Mouse (Mus musculus): Measurements from ENCODE around the gene Wdr5b. TPM values are rescaled to one million over a fixed set of nuclear protein-coding genes. Genes with fewer than 3 reads are reported as not detected.

The Wdr5b gene
- polyA plus RNA-seq, 1 experiment = 3.2 TPM

- H3K36me3 ChIP-seq (ENCODE audit: control insufficient read depth, insufficient read depth, low read length) = no peaks in the 10 kb centered on the region
- DNase-seq = no peak
- no peaks in the 10 kb centered on the region for H3K4me1 ChIP-seq (replicated peaks; ENCODE audit: control insufficient read depth, insufficient read depth, low read length)
- TF ChIP-seq POLR2A (IDR thresholded peaks at IDR 0.05; ENCODE audit: control insufficient read depth, extremely low read depth, insufficient read depth, low read length, poor library complexity) (no peak), CTCF (IDR thresholded peaks at IDR 0.05; ENCODE audit: borderline replicate concordance, control insufficient read depth, extremely low read depth, insufficient read depth, low read length, poor library complexity) (no peak)
- H3K4me3 ChIP-seq (ENCODE audit: control insufficient read depth, insufficient read depth, low read length) = no peak overlapping the region
- H3K27me3 ChIP-seq (ENCODE audit: control insufficient read depth, insufficient read depth, low read length) = no peaks in the 10 kb centered on the region
- no peak overlapping the region for H3K27ac ChIP-seq (ENCODE audit: control insufficient read depth, insufficient read depth, low read length)
- over 99% methylated on average over 3 of the region's 3 CpGs for WGBS
Observed at GRCm38 (mm10) chr16:36079916-36080315, 38.9 kb downstream of the Wdr5b start.

GRCm38 (mm10) chr16:36087846-36088245, 46.9 kb downstream of the Wdr5b start:
- no peak for TF ChIP-seq POLR2A (IDR thresholded peaks at IDR 0.05; ENCODE audit: control insufficient read depth, extremely low read depth, insufficient read depth, low read length, poor library complexity)
- TF ChIP-seq CTCF (IDR thresholded peaks at IDR 0.05; ENCODE audit: borderline replicate concordance, control insufficient read depth, extremely low read depth, insufficient read depth, low read length, poor library complexity) = no peak
- Histone ChIP-seq H3K4me1 (replicated peaks; ENCODE audit: control insufficient read depth, insufficient read depth, low read length) (no peaks in the 10 kb centered on the region), H3K27ac (ENCODE audit: control insufficient read depth, insufficient read depth, low read length) (no peak overlapping the region), H3K4me3 (ENCODE audit: control insufficient read depth, insufficient read depth, low read length) (no peak overlapping the region), H3K36me3 (ENCODE audit: control insufficient read depth, insufficient read depth, low read length) (peaks cover 6% of the 10 kb centered on the region; the same call in 1 of the 2 replicates), H3K27me3 (ENCODE audit: control insufficient read depth, insufficient read depth, low read length) (no peaks in the 10 kb centered on the region)
- DNase-seq = no peak
- WGBS = 90% methylated on average over 4 of the region's 4 CpGs

GRCm38 (mm10) chr16:36089065-36089464, 48.1 kb downstream of the Wdr5b start:
- no peaks in the 10 kb centered on the region for H3K27me3 ChIP-seq (ENCODE audit: control insufficient read depth, insufficient read depth, low read length)
- no peaks in the 10 kb centered on the region for H3K4me1 ChIP-seq (replicated peaks; ENCODE audit: control insufficient read depth, insufficient read depth, low read length)
- H3K27ac ChIP-seq (ENCODE audit: control insufficient read depth, insufficient read depth, low read length) = no peak overlapping the region
- H3K4me3 ChIP-seq (ENCODE audit: control insufficient read depth, insufficient read depth, low read length) = no peak overlapping the region
- H3K36me3 ChIP-seq (ENCODE audit: control insufficient read depth, insufficient read depth, low read length) = peaks cover 6% of the 10 kb centered on the region; the same call in 1 of the 2 replicates
- TF ChIP-seq POLR2A (IDR thresholded peaks at IDR 0.05; ENCODE audit: control insufficient read depth, extremely low read depth, insufficient read depth, low read length, poor library complexity) = no peak
- no peak for TF ChIP-seq CTCF (IDR thresholded peaks at IDR 0.05; ENCODE audit: borderline replicate concordance, control insufficient read depth, extremely low read depth, insufficient read depth, low read length, poor library complexity)
- no peak for DNase-seq
- WGBS = 95% methylated on average over 7 of the region's 7 CpGs

- Histone ChIP-seq H3K27me3 (ENCODE audit: control insufficient read depth, insufficient read depth, low read length) (no peaks in the 10 kb centered on the region), H3K27ac (ENCODE audit: control insufficient read depth, insufficient read depth, low read length) (no peak overlapping the region)
Observed at GRCm38 (mm10) chr16:36089850-36090616, 49.0 kb downstream of the Wdr5b start.

GRCm38 (mm10) chr16:36090785-36091509, 50.0 kb downstream of the Wdr5b start:
- Histone ChIP-seq H3K36me3 (ENCODE audit: control insufficient read depth, insufficient read depth, low read length) (peaks cover 6% of the 10 kb centered on the region; the same call in 1 of the 2 replicates), H3K4me3 (ENCODE audit: control insufficient read depth, insufficient read depth, low read length) (no peak overlapping the region), H3K27me3 (ENCODE audit: control insufficient read depth, insufficient read depth, low read length) (no peaks in the 10 kb centered on the region), H3K27ac (ENCODE audit: control insufficient read depth, insufficient read depth, low read length) (no peak overlapping the region), H3K4me1 (replicated peaks; ENCODE audit: control insufficient read depth, insufficient read depth, low read length) (no peaks in the 10 kb centered on the region)
- WGBS = 97% methylated on average over 11 of the region's 11 CpGs
- TF ChIP-seq POLR2A (IDR thresholded peaks at IDR 0.05; ENCODE audit: control insufficient read depth, extremely low read depth, insufficient read depth, low read length, poor library complexity) (no peak), CTCF (IDR thresholded peaks at IDR 0.05; ENCODE audit: borderline replicate concordance, control insufficient read depth, extremely low read depth, insufficient read depth, low read length, poor library complexity) (no peak)
- no peak for DNase-seq

More at GRCm38 (mm10) chr16:36089850-36090616, 49.0 kb downstream of the Wdr5b start:
- Histone ChIP-seq H3K4me1 (replicated peaks; ENCODE audit: control insufficient read depth, insufficient read depth, low read length) (no peaks in the 10 kb centered on the region), H3K4me3 (ENCODE audit: control insufficient read depth, insufficient read depth, low read length) (no peak overlapping the region), H3K36me3 (ENCODE audit: control insufficient read depth, insufficient read depth, low read length) (peaks cover 6% of the 10 kb centered on the region; the same call in 1 of the 2 replicates)
- TF ChIP-seq POLR2A (IDR thresholded peaks at IDR 0.05; ENCODE audit: control insufficient read depth, extremely low read depth, insufficient read depth, low read length, poor library complexity) (no peak), CTCF (IDR thresholded peaks at IDR 0.05; ENCODE audit: borderline replicate concordance, control insufficient read depth, extremely low read depth, insufficient read depth, low read length, poor library complexity) (no peak)
- 85% methylated on average over 8 of the region's 8 CpGs for WGBS
- DNase-seq = no peak

Other genes with a start within 250 kb of the Wdr5b start
- gene Parp14, start 169.6 kb upstream of the Wdr5b start, polyA plus RNA-seq (2012; rRNA removed) = 9.3 and 10.5 TPM in 2 replicates
- gene Parp9, start 102.7 kb upstream of the Wdr5b start, polyA plus RNA-seq (2012; rRNA removed) = 13.5 and 14.8 TPM in 2 replicates
- gene Dtx3l, start 102.0 kb upstream of the Wdr5b start, polyA plus RNA-seq (2012; rRNA removed) = 20.6 and 20.9 TPM in 2 replicates
- 9.4 and 10.3 TPM in 2 replicates for gene Kpna1, start 62.4 kb upstream of the Wdr5b start, polyA plus RNA-seq (2012; rRNA removed)
- 25.3 and 34.7 TPM in 2 replicates for gene Fam162a, start 30.4 kb downstream of the Wdr5b start, polyA plus RNA-seq (2012; rRNA removed)
- gene Ccdc58, start 30.5 kb downstream of the Wdr5b start, polyA plus RNA-seq (2012; rRNA removed) = 7.2 and 7.6 TPM in 2 replicates
- not detected in 2 replicates for gene Csta1, start 90.1 kb downstream of the Wdr5b start, polyA plus RNA-seq (2012; rRNA removed)
- not detected in 2 replicates for gene Stfa2l1, start 115.6 kb downstream of the Wdr5b start, polyA plus RNA-seq (2012; rRNA removed)
- not detected in 2 replicates for gene Gm5483, start 143.0 kb downstream of the Wdr5b start, polyA plus RNA-seq (2012; rRNA removed)
- not detected in 2 replicates for gene Gm5416, start 169.2 kb downstream of the Wdr5b start, polyA plus RNA-seq (2012; rRNA removed)
- gene 2010005H15Rik, start 180.3 kb downstream of the Wdr5b start, polyA plus RNA-seq (2012; rRNA removed) = 0.31 TPM in 1 of 2 replicates, not detected in the other
- gene Stfa1, start 235.8 kb downstream of the Wdr5b start, polyA plus RNA-seq (2012; rRNA removed) = not detected in 2 replicates